Mouse (Mus musculus) liver, embryonic 14.5 days (tissue): ENCODE results near the gene Wwc1. TPM values are rescaled to one million over a fixed set of nuclear protein-coding genes. Genes with fewer than 3 reads are reported as not detected.

Source experiments
- ATAC-seq: fragments of 200-750 bp; cut with Nextera tagmentation; 2 replicates; pipeline ENCODE4 v1.8.0; 2017; ENCODE audit warnings: moderate number of reproducible peaks, mild to moderate bottlenecking, moderate library complexity; ENCODE audit not compliant: insufficient read depth
- DNase-seq, 3 experiments: peaks; one replicate each; pipeline ENCODE4 v3.0.0-alpha.2; 2012 to 2013; ENCODE audit warnings: low read depth in 3 of 3, low spot score in 3 of 3
- H3K27ac ChIP-seq: fragments of 300-500 bp; sonication (generic); 2 replicates; pipeline ENCODE4 v1.5.1; 2014; ENCODE audit warnings: moderate library complexity, mild to moderate bottlenecking, control low read depth, inconsistent platforms
- H3K27me3 ChIP-seq: fragments of 300-500 bp; sonication (generic); 2 replicates; pipeline ENCODE4 v1.6.1; 2014; ENCODE audit warnings: mild to moderate bottlenecking, low read length, moderate library complexity; ENCODE audit not compliant: control insufficient read depth, insufficient read depth
- H3K36me3 ChIP-seq: fragments of 300-500 bp; sonication (generic); replicated peaks from 2 replicates; pipeline ENCODE4 v1.6.1; 2014; ENCODE audit warnings: low read depth; ENCODE audit not compliant: control insufficient read depth, insufficient read depth
- H3K4me1 ChIP-seq, 2 experiments: fragments of 200-500 bp in 1 of 2; fragments of 300-500 bp in 1 of 2; sonication (generic) in 1 of 2; replicated peaks; 2 replicates each; pipeline ENCODE4 v1.6.1; 2012 to 2014; ENCODE audit warnings: antibody characterized with exemption in 1 of 2, inconsistent platforms in 1 of 2, low read length in 1 of 2; ENCODE audit not compliant: control insufficient read depth in 2 of 2, insufficient read depth in 2 of 2
- H3K4me2 ChIP-seq: fragments of 300-500 bp; sonication (generic); 2 replicates; pipeline ENCODE4 v1.6.1; 2014; ENCODE audit warnings: low read depth, mild to moderate bottlenecking, control low read depth, moderate library complexity
- H3K4me3 ChIP-seq, 2 experiments: fragments of 200-500 bp in 1 of 2; fragments of 300-500 bp in 1 of 2; sonication (generic) in 1 of 2; 2 replicates each; pipeline ENCODE4 v1.5.1; 2012 to 2014; ENCODE audit warnings: low read depth in 2 of 2, low read length in 2 of 2, mild to moderate bottlenecking in 2 of 2, control low read depth in 1 of 2, inconsistent platforms in 1 of 2, moderate library complexity in 1 of 2; ENCODE audit not compliant: insufficient read depth in 1 of 2
- H3K9ac ChIP-seq: fragments of 300-500 bp; sonication (generic); replicated peaks from 2 replicates; pipeline ENCODE4 v1.6.1; 2014; ENCODE audit warnings: mild to moderate bottlenecking, control low read depth, moderate library complexity
- H3K9me3 ChIP-seq: fragments of 300-500 bp; sonication (generic); 2 replicates; pipeline ENCODE4 v1.6.1; 2016; ENCODE audit warnings: low read length, mixed read lengths; ENCODE audit not compliant: control insufficient read depth
- CTCF ChIP-seq: IDR thresholded peaks from 2 replicates; pipeline ENCODE4 v1.5.1; 2016; ENCODE audit warnings: antibody characterized with exemption, low read depth, control low read depth
- EP300 ChIP-seq: IDR thresholded peaks from 2 replicates; pipeline ENCODE4 v1.6.1; 2016; ENCODE audit warnings: antibody characterized with exemption, low read depth
- WGBS: fragments of 180-500 bp; shearing (Covaris S2); extraction: QIAGEN DNeasy Blood & Tissue Kit; methylation state at CpG from one replicate; pipeline ENCODE4 v1.1.7; 2014; ENCODE audit not compliant: insufficient replicate concordance; 5-methylcytosine and 5-hydroxymethylcytosine counted together
- polyA plus RNA-seq, 2 experiments: library from polyadenylated mRNA; depleted of rRNA in 1 of 2; stranded (reverse) in 1 of 2; unstranded in 1 of 2; fragments of >200 nt; fragmentation: Nextera tagmentation in 1 of 2; extraction: Ambion mirVana in 1 of 2; gene quantifications; 2 replicates each; pipeline versions ENCODE4 v1.2.1 to v1.2.3; 2012 to 2014

Wwc1 gene
- polyA plus RNA-seq, 2 experiments: 0.65 to 2.5 TPM

DNA sequence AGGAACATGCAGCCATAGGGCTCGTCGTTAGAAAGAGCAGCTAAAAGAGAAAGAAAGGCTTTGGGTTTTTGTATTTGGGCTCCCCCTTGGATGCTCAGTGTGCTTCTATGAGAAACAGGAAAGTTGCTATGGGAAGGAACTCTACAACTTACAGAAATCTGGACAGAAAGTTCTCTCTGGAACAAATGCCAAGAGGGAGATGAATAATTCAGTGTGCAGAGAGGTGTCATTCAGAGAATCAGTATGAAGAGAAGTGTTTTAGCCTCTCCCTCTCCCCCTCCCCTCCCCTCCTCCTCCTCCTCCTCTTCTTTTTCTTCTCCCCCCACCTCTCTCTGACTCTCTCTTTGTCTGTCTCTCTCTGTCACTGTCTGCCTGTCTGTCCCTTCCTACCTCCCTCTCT lies 60.9 kb downstream of the Wwc1 start:
- H3K9me3 ChIP-seq: no peaks in the 10 kb centered on the region
- no peak overlapping the region for H3K4me3 ChIP-seq
- no peak overlapping the region for H3K4me2 ChIP-seq
- H3K27me3 ChIP-seq: no peaks in the 10 kb centered on the region
- H3K27ac ChIP-seq: no peak overlapping the region
- no peak for DNase-seq
- H3K36me3 ChIP-seq: no peaks in the 10 kb centered on the region
- TF ChIP-seq CTCF: no peak
- peaks cover 0 to 3% of the 10 kb centered on the region in 2 experiments; a peak in 2 of 4 replicates for H3K4me1 ChIP-seq
- WGBS: 15% methylated on average over 2 of the region's 2 CpGs
- no peak for ATAC-seq
- H3K9ac ChIP-seq: no peak overlapping the region

DNA sequence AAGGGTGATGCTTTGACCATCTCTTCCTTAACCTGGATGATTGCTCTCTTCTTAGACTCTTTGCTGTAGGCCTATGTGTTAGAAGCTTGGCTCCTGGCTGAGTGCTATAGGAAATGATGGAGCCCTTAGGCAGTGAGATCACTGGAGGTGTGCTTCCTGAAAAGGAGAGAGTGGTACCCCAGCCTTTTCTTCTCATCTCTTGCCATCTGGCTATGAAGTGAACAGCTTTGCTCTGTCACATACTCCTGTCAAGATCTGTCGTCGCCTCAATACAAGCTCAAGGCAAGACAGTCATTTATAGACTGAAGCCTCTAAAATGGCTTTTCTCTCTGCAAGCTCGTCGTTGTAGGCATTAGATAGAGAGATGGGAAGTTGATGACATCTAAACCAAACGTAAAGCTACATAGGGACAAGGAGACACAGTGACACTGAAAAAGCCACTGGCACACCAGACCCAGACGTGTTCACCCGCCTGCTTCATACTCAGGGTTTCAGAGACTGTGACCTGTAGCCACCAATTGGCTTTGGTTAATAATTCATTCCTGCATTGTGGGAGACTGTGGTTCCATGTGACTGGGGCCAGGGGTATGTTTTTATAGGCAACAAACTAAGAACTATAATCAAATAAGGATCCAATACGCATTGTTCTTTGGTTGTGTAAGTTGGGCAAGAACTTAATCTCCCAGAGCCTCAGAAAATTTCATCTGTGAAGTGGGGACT lies 63.7 kb downstream of the Wwc1 start:
- DNase-seq: no peak
- Histone ChIP-seq H3K4me2 (no peak overlapping the region), H3K27me3 (no peaks in the 10 kb centered on the region), H3K4me1 (peaks cover 0 to 3% of the 10 kb centered on the region in 2 experiments; a peak in 1 of 4 replicates), H3K9ac (no peak overlapping the region), H3K27ac (no peak overlapping the region), H3K9me3 (no peaks in the 10 kb centered on the region), H3K4me3 (no peak overlapping the region), H3K36me3 (no peaks in the 10 kb centered on the region)
- no peak for ATAC-seq
- WGBS: 54% methylated on average over 8 of the region's 8 CpGs
- TF ChIP-seq CTCF (no peak), EP300 (no peak)

DNA sequence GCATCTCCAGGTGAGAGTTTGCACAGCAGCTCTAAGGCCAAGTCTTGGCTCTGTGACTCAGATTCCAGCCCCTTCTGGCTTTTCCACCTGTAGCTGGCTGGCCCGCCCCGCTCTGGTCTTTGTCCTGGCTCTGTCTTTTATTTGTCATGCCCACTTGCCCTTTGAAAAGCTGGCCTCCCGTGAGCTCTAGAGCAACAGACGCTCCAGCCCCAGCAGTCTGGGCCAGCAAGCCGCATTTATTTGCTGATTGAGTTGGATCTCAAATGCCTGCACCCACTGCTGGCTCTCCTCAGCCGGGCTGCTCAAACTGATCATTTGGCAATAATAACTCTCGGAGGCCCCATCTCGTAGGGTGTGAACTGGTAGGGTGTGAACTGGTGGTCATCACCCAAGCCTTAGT lies 64.8 kb downstream of the Wwc1 start:
- TF ChIP-seq EP300 (no peak), CTCF (no peak)
- H3K36me3 ChIP-seq: no peaks in the 10 kb centered on the region
- H3K4me3 ChIP-seq: no peak overlapping the region
- 67% methylated on average over 8 of the region's 8 CpGs for WGBS
- H3K9me3 ChIP-seq: no peaks in the 10 kb centered on the region
- ATAC-seq (no peak), DNase-seq (no peak)
- no peak overlapping the region for H3K27ac ChIP-seq
- peaks cover 0 to 3% of the 10 kb centered on the region in 2 experiments; a peak in 1 of 4 replicates for H3K4me1 ChIP-seq
- H3K4me2 ChIP-seq: no peak overlapping the region
- H3K9ac ChIP-seq: no peak overlapping the region
- H3K27me3 ChIP-seq: no peaks in the 10 kb centered on the region

DNA sequence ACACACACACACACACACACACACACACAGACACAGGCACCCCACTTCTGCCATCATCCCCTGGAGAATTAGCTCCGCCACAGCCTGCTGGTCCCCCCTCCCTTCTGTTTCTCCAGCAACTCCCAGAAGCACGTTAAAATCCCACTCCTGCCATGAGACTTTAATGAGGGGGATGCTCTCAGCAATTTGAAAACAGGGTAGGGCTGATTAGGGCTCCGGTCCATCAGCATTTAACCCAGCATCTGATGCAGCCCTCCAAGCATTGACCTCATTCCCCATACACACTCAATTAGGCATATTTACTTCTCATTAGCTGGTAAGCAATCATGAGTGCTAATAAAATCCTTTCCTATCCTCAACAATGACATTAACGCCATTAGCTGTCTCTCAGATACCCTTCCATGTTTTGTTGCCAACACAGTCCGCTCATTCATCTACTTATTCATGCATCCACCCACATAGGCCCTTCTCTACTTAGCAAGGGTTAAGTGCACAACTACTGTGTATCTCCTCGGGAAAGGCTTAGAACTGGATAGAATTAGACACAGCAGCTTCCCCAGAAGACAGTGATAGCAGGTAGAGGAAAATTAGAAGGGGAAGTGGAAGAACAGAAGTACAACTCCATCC lies 66.8 kb downstream of the Wwc1 start:
- no peaks in the 10 kb centered on the region for H3K9me3 ChIP-seq
- no peak overlapping the region for H3K4me3 ChIP-seq
- WGBS: 58% methylated on average over 6 of the region's 6 CpGs
- no peak overlapping the region for H3K9ac ChIP-seq
- H3K27ac ChIP-seq: no peak overlapping the region
- peaks cover 0 to 3% of the 10 kb centered on the region in 2 experiments; a peak in 1 of 4 replicates for H3K4me1 ChIP-seq
- TF ChIP-seq CTCF (no peak), EP300 (no peak)
- H3K36me3 ChIP-seq: no peaks in the 10 kb centered on the region
- H3K27me3 ChIP-seq: no peaks in the 10 kb centered on the region
- no peak overlapping the region for H3K4me2 ChIP-seq
- no peak for ATAC-seq
- DNase-seq: no peak

DNA sequence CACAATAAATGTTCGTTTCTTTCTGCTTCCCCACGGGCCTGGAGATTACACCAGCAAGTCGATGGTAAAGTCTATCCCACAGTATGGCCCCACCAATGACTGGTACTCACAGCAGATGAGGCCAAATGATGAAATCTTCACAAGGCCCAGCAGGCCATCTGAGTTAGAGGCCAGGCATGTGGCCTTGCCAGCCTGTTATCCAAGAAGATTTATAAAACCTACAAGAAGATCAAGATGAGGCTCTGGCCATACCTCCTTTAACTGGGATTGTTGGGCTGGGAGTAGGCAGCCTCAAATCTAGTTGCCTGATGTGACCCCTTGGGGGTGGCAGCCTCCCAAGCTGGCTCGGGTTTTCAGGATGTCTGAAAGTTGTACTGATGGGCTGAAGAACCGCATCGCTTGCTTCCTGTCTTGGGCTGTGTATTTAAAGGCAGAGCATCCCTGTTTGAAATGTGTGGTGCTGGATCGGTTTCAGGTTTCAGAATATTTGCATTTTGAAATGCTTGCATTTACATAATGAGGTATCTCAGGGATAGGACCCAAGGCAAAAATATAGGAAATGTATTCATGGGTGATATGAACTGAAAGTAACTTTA lies 75.3 kb downstream of the Wwc1 start:
- H3K4me3 ChIP-seq: no peak overlapping the region
- 61% methylated on average over 7 of the region's 7 CpGs for WGBS
- DNase-seq (no peak), ATAC-seq (no peak)
- no peak for TF ChIP-seq EP300
- TF ChIP-seq CTCF: no peak
- no peak overlapping the region for H3K4me2 ChIP-seq
- H3K36me3 ChIP-seq: no peaks in the 10 kb centered on the region
- H3K9ac ChIP-seq: no peak overlapping the region
- no peak overlapping the region for H3K27ac ChIP-seq
- no peaks in the 10 kb centered on the region for H3K4me1 ChIP-seq
- H3K9me3 ChIP-seq: no peaks in the 10 kb centered on the region
- no peaks in the 10 kb centered on the region for H3K27me3 ChIP-seq
